Mouse (Mus musculus): ENCODE results near the gene Myo18b. TPM values are rescaled to one million over a fixed set of nuclear protein-coding genes. Genes with fewer than 3 reads are reported as not detected.

Myo18b gene
- total and polyA plus RNA-seq, 3 experiments: not detected

DNA sequence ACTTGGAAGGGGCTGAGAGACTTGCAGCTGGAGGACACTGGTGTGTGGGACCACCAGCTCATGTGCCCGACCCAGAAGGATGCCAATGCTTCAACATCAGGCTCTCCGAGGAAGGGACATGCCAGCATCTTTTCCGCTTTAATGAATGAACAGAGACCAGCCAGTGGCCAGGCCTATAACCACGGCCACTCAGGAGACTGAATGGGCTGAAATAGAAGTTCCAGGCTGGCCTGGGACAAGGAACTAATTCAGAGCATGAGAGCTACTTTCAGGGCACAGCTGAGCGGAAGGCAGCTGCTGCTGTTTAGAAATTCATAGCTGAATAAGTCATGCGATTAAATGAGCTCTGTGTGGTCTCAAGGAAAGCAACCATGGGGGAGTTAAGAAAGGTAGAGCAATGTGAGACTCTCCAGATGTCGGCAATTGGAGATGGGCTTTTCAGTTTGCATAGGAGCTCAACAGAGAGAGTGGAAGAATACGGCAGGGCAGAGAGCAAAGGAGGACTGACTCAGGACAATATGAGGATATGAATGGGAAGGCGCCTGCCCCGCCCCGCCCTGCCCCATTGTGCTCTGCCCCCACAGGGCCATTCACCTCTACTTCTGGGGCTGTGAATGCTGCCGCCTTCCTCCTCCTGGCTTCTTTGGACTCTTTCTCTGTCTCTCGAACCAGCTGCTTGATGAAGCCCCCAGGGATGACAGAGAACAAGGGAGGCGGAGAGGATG is 18.6 kb downstream of the Myo18b start:
- no peak for DNase-seq (ENCODE audit: extremely low read depth)
- Histone ChIP-seq H3K4me1 (ENCODE audit: control insufficient read depth in 1 of 2, insufficient read depth in 2 of 2) (no peaks in the 10 kb centered on the region), H3K9ac (ENCODE audit: insufficient read depth, low read depth) (no peak overlapping the region), H3K27ac (ENCODE audit: insufficient read depth, low read depth) (no peak overlapping the region), H3K4me2 (ENCODE audit: insufficient read depth, low read depth, poor library complexity, severe bottlenecking) (no peak overlapping the region), H3K9me3 (replicated peaks; ENCODE audit: low read length) (peaks cover 93% of the 10 kb centered on the region), H3K36me3 (replicated peaks in 1 of 2; ENCODE audit: control insufficient read depth in 1 of 2, insufficient read depth in 1 of 2, low read length in 1 of 2) (no peaks in the 10 kb centered on the region), H3K4me3 (replicated peaks in 1 of 3; ENCODE audit: low read depth in 2 of 3, low read length in 2 of 3, poor library complexity in 1 of 3) (no peak overlapping the region), H3K79me2 (replicated peaks; ENCODE audit: control insufficient read depth, extremely low read depth, insufficient read depth, poor library complexity, severe bottlenecking) (no peaks in the 10 kb centered on the region), H3K27me3 (replicated peaks) (no peaks in the 10 kb centered on the region)
- no peak for TF ChIP-seq RCOR1 (conservative IDR thresholded peaks at IDR 0.05; ENCODE audit: low read depth, low read length)
- no peak for TF ChIP-seq UBTF (IDR thresholded peaks at IDR 0.05; ENCODE audit: low read depth, low read length)
- no peak for TF ChIP-seq BHLHE40 (IDR thresholded peaks at IDR 0.05; ENCODE audit: low read depth, low read length)
- dilution Hi-C loops (cut with MboI; ENCODE audit: extremely low pct_ligation_motif_present, extremely low pct_unique_long_range_greater_than_20kb, low sequenced_read_pairs): no loop called here
- in situ Hi-C loops (cut with MboI; ENCODE audit: low pct_ligation_motif_present, low pct_unique_long_range_greater_than_20kb, low sequenced_read_pairs): loop anchor here (10.0 kb wide), 1 partner anchor 177 kb away; no protein-coding TSS in a partner anchor

DNA sequence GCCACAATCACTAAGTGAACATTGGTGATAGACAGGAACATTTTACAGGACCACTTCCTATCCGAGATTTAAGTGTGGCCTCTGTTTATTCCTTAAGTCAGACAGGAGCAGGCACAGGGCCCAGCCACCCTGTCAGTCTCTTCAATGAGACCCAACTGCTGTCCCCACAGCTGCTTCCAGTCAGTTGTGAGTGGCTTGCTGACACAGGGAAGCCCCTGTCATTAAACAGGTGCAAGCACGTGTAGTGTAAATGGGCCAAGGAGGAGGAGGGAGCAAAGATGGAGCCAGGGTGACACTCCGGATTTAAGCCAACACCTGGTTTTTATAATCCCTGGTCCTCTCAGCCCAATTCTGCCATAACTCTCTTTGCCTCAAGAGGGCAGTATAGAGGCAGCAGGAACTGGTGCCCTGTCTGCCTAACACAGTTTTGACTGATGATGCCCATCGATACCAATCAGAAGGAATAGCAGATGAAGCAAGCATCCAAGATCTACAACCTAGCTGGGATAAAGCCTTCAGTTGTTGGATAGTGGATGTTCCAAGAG is 19.2 kb downstream of the Myo18b start:
- Histone ChIP-seq H3K9ac (ENCODE audit: insufficient read depth, low read depth) (no peak overlapping the region), H3K27me3 (replicated peaks) (no peaks in the 10 kb centered on the region), H3K79me2 (replicated peaks; ENCODE audit: control insufficient read depth, extremely low read depth, insufficient read depth, poor library complexity, severe bottlenecking) (no peaks in the 10 kb centered on the region), H3K4me2 (ENCODE audit: insufficient read depth, low read depth, poor library complexity, severe bottlenecking) (no peak overlapping the region), H3K36me3 (replicated peaks in 1 of 2; ENCODE audit: control insufficient read depth in 1 of 2, insufficient read depth in 1 of 2, low read length in 1 of 2) (no peaks in the 10 kb centered on the region), H3K27ac (ENCODE audit: insufficient read depth, low read depth) (no peak overlapping the region), H3K4me3 (replicated peaks in 1 of 3; ENCODE audit: low read depth in 2 of 3, low read length in 2 of 3, poor library complexity in 1 of 3) (no peak overlapping the region), H3K4me1 (ENCODE audit: control insufficient read depth in 1 of 2, insufficient read depth in 2 of 2) (no peaks in the 10 kb centered on the region), H3K9me3 (replicated peaks; ENCODE audit: low read length) (peaks cover 94% of the 10 kb centered on the region)
- no peak for TF ChIP-seq MAZ (IDR thresholded peaks at IDR 0.05; ENCODE audit: low read depth, low read length)
- TF ChIP-seq RCOR1 (conservative IDR thresholded peaks at IDR 0.05; ENCODE audit: low read depth, low read length): no peak
- TF ChIP-seq USF2 (conservative IDR thresholded peaks at IDR 0.05; ENCODE audit: low read depth, low read length): no peak
- TF ChIP-seq ZC3H11A (IDR thresholded peaks at IDR 0.05; ENCODE audit: low read depth, low read length): no peak
- TF ChIP-seq ZKSCAN1 (IDR thresholded peaks at IDR 0.05; ENCODE audit: borderline replicate concordance, low read depth, low read length): no peak
- TF ChIP-seq CHD2 (IDR thresholded peaks at IDR 0.05; ENCODE audit: low read length): no peak
- no peak for TF ChIP-seq MAX (IDR thresholded peaks at IDR 0.05; ENCODE audit: low read length)
- no peak for TF ChIP-seq MEF2A (IDR thresholded peaks at IDR 0.05; ENCODE audit: borderline replicate concordance, low read depth, low read length)
- TF ChIP-seq IRF4 (IDR thresholded peaks at IDR 0.05; ENCODE audit: low read depth, low read length): no peak
- TF ChIP-seq TCF12 (IDR thresholded peaks at IDR 0.05; ENCODE audit: low read depth, low read length): no peak
- TF ChIP-seq NRF1 (IDR thresholded peaks at IDR 0.05; ENCODE audit: low read depth, low read length): no peak
- no peak for TF ChIP-seq JUND (conservative IDR thresholded peaks at IDR 0.05; ENCODE audit: low read depth, low read length)
- no peak for TF ChIP-seq HCFC1 (IDR thresholded peaks at IDR 0.05; ENCODE audit: low read depth, low read length)
- no peak for TF ChIP-seq ZMIZ1 (IDR thresholded peaks at IDR 0.05; ENCODE audit: low read depth, low read length)
- TF ChIP-seq POLR2A (IDR thresholded peaks at IDR 0.05; ENCODE audit: low read depth, low read length): no peak
- no peak for TF ChIP-seq UBTF (IDR thresholded peaks at IDR 0.05; ENCODE audit: low read depth, low read length)
- no peak for TF ChIP-seq GABPA (IDR thresholded peaks at IDR 0.05; ENCODE audit: insufficient replicate concordance, low read depth, low read length)
- in situ Hi-C loops (cut with MboI; ENCODE audit: low pct_ligation_motif_present, low pct_unique_long_range_greater_than_20kb, low sequenced_read_pairs) (loop anchor here (10.0 kb wide), 1 partner anchor 178 kb away; no protein-coding TSS in a partner anchor), dilution Hi-C loops (cut with MboI; ENCODE audit: extremely low pct_ligation_motif_present, extremely low pct_unique_long_range_greater_than_20kb, low sequenced_read_pairs) (no loop called here)
- no peak for DNase-seq (ENCODE audit: extremely low read depth)
